In the genomic region with DNA sequence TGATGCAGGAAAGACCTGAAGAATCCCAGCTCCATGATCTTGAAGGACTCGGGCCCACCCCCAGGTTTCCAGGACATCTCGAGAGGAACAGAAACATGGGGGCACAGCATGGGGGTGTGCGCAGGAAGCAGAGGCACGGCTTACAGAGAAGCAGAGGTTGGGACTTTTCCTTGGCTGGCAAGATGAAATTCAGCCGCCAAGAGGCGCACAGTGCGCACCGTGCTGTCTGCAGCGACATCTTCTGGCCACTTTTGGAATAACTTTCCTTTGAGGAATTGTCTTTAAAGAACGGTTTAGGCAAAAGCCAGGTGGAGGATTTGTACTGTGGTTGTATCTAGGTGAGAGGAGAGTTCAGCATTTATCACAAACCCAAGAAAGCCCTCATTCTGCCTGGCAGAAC, we compare ENCODE assay signal across 9 mouse cellular contexts. TPM values are rescaled to one million over a fixed set of nuclear protein-coding genes. Genes with fewer than 3 reads are reported as not detected.
DNase-seq lines count a peak whose midpoint lies in the region; ATAC-seq and TF ChIP-seq lines count a peak whose summit lies in the region.
"Had no signal": no experiment of that assay in that cellular context is flagged by ENCODE, and none has a peak within 500 bp of the region (broad histone marks: within the 10 kb centered on the region; RNA-seq: fewer than 3 reads in every experiment).

No protein-coding gene starts in this region.

- no peak overlapping the region for H3K9ac ChIP-seq in limb, embryonic 12.5 days (replicated peaks)
- no peak overlapping the region for H3K9ac ChIP-seq in midbrain, embryonic 14.5 days (replicated peaks; ENCODE audit: low read length)

- ATAC-seq in limb, embryonic 12.5 days (ENCODE audit: insufficient number of reproducible peaks, insufficient read depth, low FRiP score, low TSS enrichment, low read depth), result 0 out of 2 replicates have a peak, but pooled peaks have one; percentile 52
- ATAC-seq in midbrain, embryonic 14.5 days (ENCODE audit: low FRiP score, low TSS enrichment), result peak; percentile 72; the same call in 1 of the 2 replicates

- peak; percentile 84 for DNase-seq in 3T3-L1 (ENCODE audit: low read depth, low spot score)
- peak; percentile 75 for DNase-seq in adrenal gland, adult 2 months
- peak; percentile 87 for DNase-seq in embryo, embryonic 11 days
- DNase-seq in gastrocnemius, postnatal 4 days (ENCODE audit: low spot score in 2 of 2), result peak; percentile 59 to 76
- DNase-seq in kidney, adult 18-20 months, result peak; percentile 76
- peak; percentile 96 for DNase-seq in midbrain, embryonic 14.5 days
- DNase-seq in spleen, adult 2 months (ENCODE audit: low read depth in 1 of 2, low spot score in 2 of 2), result peak; percentile 64 to 74

- H3K9me3 ChIP-seq in limb, embryonic 12.5 days, result no peaks in the 10 kb centered on the region
- no peaks in the 10 kb centered on the region for H3K9me3 ChIP-seq in midbrain, embryonic 14.5 days (ENCODE audit: control insufficient read depth, low read length)

- H3K4me3 ChIP-seq in limb, embryonic 12.5 days (replicated peaks), result no peak overlapping the region
- H3K4me3 ChIP-seq in midbrain, embryonic 14.5 days (replicated peaks; ENCODE audit: low read depth, low read length), result no peak overlapping the region
- H3K4me3 ChIP-seq in spleen, adult 2 months (ENCODE audit: extremely low read depth, insufficient read depth, insufficient read length), result no peak overlapping the region
- H3K4me3 ChIP-seq: erythroblast, embryonic 14.5 days had no signal

- no peak overlapping the region for H3K4me2 ChIP-seq in limb, embryonic 12.5 days
- H3K4me2 ChIP-seq in midbrain, embryonic 14.5 days (ENCODE audit: low read length), result no peak overlapping the region

- peak; percentile 99 for TF ChIP-seq CTCF in spleen, adult 2 months (IDR thresholded peaks at IDR 0.05; ENCODE audit: extremely low read depth, insufficient read depth, insufficient read length, insufficient replicate concordance)

- H3K27me3 ChIP-seq in limb, embryonic 12.5 days, result 0 out of 2 replicates have a peak, but pooled peaks cover 2% of the 10 kb centered on the region
- no peaks in the 10 kb centered on the region for H3K27me3 ChIP-seq in midbrain, embryonic 14.5 days (ENCODE audit: control insufficient read depth, insufficient read depth, low read length)
- H3K27me3 ChIP-seq in spleen, adult 2 months (ENCODE audit: control insufficient read depth, insufficient read depth, low read length), result no peaks in the 10 kb centered on the region

- H3K27ac ChIP-seq in limb, embryonic 12.5 days, result no peak overlapping the region
- H3K27ac ChIP-seq in midbrain, embryonic 14.5 days (replicated peaks; ENCODE audit: low read depth, low read length), result no peak overlapping the region
- no peak overlapping the region for H3K27ac ChIP-seq in spleen, adult 2 months (ENCODE audit: insufficient read depth, low read length)

- no peaks in the 10 kb centered on the region for H3K36me3 ChIP-seq in limb, embryonic 12.5 days
- H3K36me3 ChIP-seq in midbrain, embryonic 14.5 days (ENCODE audit: control insufficient read depth, insufficient read depth, low read length), result no peaks in the 10 kb centered on the region
- H3K36me3 ChIP-seq in spleen, adult 2 months (ENCODE audit: control insufficient read depth, insufficient read depth, low read length), result no peaks in the 10 kb centered on the region

- no peak for TF ChIP-seq POLR2A in spleen, adult 2 months (IDR thresholded peaks at IDR 0.05; ENCODE audit: low read depth, low read length)

- WGBS in limb, embryonic 12.5 days, result 2% methylated on average over 10 of the region's 10 CpGs
- WGBS in midbrain, embryonic 14.5 days, result under 1% methylated on average over 10 of the region's 10 CpGs
- under 1% methylated on average over 10 of the region's 10 CpGs for WGBS in spleen, adult 2 months

- H3K4me1 ChIP-seq in limb, embryonic 12.5 days (replicated peaks), result peaks cover 7% of the 10 kb centered on the region; the same call in 1 of the 2 replicates
- no peaks in the 10 kb centered on the region for H3K4me1 ChIP-seq in midbrain, embryonic 14.5 days (ENCODE audit: control insufficient read depth, insufficient read depth, low read length)
- H3K4me1 ChIP-seq in spleen, adult 2 months (ENCODE audit: control insufficient read depth, insufficient read depth, insufficient read length), result no peaks in the 10 kb centered on the region; the same call in 1 of the 2 replicates

RNA-seq across cellular contexts. Expression of a gene that starts 6.6 kb away (rescaled TPM):
- total RNA-seq in adrenal gland, adult 2 months (2021), result 10 to 100 TPM; 90.6 to 94.6 TPM
- 197 and 256 TPM in 2 replicates for polyA plus RNA-seq in adrenal gland, adult 2 months (2012; rRNA removed)
- total RNA-seq in gastrocnemius, postnatal 4 days (2021), result 10 to 100 TPM; 37.1 to 46.5 TPM
- 85.7 and 94.9 TPM in 2 replicates for polyA plus RNA-seq in limb, embryonic 12.5 days (2016; fragmentation: Nextera tagmentation; extraction: Ambion mirVana)
- polyA plus RNA-seq in midbrain, embryonic 14.5 days (2014; fragmentation: Nextera tagmentation; extraction: Ambion mirVana), result 49.6 and 52.1 TPM in 2 replicates
- polyA plus RNA-seq in spleen, adult 2 months (2012; rRNA removed), result 287 and 388 TPM in 2 replicates
